Mouse (Mus musculus): ENCODE results near the gene Gm4763. TPM values are rescaled to one million over a fixed set of nuclear protein-coding genes. Genes with fewer than 3 reads are reported as not detected.

Gene Gm4763
- polyA plus RNA-seq (2014; fragmentation: Illumina TruSeq; extraction: RNeasy Lipid Tissue Mini Kit (QIAGEN cat#74804); ENCODE audit: low read depth, low replicate concordance), result not detected

DNA sequence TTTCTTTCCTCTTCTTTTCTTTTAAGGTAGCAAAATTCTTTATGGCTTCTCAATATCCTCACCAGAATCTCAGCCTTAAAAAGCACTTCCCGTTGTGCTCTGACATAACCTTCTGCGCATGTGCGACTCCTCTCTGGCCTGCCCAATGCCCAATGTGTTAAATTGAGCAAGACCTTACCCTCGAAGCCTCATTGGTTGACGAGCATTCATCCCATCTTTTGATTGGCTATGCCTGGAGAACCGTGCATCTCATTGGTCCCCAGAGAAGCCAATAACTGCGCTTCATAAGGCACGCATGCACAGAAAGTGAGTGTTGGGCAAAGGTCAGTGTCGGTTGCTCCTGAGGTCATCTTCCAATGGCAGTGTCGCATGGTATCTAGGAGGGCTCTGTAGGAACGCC, at the start of gene Gm4763:
Gene Gm4763, minus strand, starts transcription at position 101 of the 400 bp plus-strand sequence.

DNA sequence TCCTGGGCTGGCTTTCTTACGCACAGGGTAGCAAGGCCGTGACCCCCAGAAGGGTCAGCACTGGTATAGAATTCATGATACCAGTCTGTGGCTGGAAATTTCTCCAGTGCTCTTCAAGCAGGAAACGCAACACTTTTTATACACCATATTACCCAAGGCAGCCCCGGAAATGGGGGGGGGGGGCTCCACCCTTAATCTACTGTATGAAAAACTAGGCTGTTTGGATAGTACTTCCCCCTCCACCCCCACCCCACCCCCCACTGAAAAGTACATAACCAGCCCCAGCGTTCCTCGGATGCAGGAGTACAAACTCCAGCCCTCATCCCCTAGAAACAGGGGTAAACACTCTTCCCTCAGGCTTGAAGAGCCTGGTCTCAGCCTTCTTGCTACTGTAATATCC, 33.5 kb upstream of the Gm4763 start, which contains the start of gene Cd177:
Gene Cd177, minus strand, starts transcription at position 101 of the 400 bp plus-strand sequence.

DNA sequence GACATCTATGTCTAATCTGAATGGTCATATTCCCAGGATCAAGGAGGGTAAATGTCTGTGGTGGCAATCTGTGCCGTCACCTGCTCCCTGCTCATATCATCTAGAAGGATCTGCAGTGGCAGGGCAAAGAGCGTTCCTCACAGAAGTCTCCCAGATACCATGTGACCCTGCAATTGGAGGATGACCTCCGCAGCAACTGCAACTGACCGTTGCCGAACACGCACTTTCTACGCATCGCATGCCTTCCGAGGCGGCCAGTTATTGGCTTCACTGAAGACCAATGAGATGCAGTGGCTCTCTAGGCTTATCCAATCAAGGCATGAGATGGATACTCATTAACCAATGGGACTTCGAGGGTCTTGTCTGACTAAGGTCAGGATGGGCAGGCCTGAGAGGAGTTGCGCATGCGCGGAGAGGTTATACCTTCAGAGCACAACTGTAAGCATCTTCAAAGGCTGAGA, 17.8 kb downstream of the Gm4763 start, which contains the start of gene BC049730:
Gene BC049730, plus strand, starts transcription at position 411 of the 461 bp plus-strand sequence.

DNA sequence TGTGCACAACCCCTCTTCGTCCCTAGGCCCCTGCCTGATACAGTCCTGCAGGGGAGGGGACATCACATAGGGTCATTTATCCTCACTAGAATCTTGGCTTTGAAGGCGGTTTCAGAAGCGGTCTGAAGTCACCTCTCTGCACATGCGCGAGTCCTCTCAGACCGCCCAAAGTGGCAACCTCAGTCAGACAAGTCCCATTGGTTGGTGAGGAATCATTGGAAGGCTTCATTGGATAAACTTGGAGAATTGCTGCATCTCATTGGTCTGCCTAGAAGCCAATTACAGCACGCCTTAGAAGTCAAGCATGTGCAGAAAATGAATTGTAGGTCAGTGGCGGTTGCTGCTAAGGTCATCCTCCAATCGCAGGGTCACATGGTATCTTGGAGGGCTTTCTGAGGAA, 50.1 kb downstream of the Gm4763 start, which contains the start of gene Tex101:
Gene Tex101, minus strand, starts transcription at position 101 of the 400 bp plus-strand sequence.

Other genes starting within 250 kb of the Gm4763 start
- gene Cadm4, start 244.9 kb downstream of the Gm4763 start, polyA plus RNA-seq (2014; fragmentation: Illumina TruSeq; extraction: RNeasy Lipid Tissue Mini Kit (QIAGEN cat#74804); ENCODE audit: low read depth, low replicate concordance), result 0.97 TPM
- gene Zfp428, start 219.9 kb downstream of the Gm4763 start, polyA plus RNA-seq (2014; fragmentation: Illumina TruSeq; extraction: RNeasy Lipid Tissue Mini Kit (QIAGEN cat#74804); ENCODE audit: low read depth, low replicate concordance), result not detected
- not detected for gene AC161166.1, start 214.5 kb downstream of the Gm4763 start, polyA plus RNA-seq (2014; fragmentation: Illumina TruSeq; extraction: RNeasy Lipid Tissue Mini Kit (QIAGEN cat#74804); ENCODE audit: low read depth, low replicate concordance)
- gene Irgq, start 196.2 kb downstream of the Gm4763 start, polyA plus RNA-seq (2014; fragmentation: Illumina TruSeq; extraction: RNeasy Lipid Tissue Mini Kit (QIAGEN cat#74804); ENCODE audit: low read depth, low replicate concordance), result 6.2 TPM
- gene Pinlyp, start 180.8 kb downstream of the Gm4763 start, polyA plus RNA-seq (2014; fragmentation: Illumina TruSeq; extraction: RNeasy Lipid Tissue Mini Kit (QIAGEN cat#74804); ENCODE audit: low read depth, low replicate concordance), result not detected
- gene Xrcc1, start 180.6 kb downstream of the Gm4763 start, polyA plus RNA-seq (2014; fragmentation: Illumina TruSeq; extraction: RNeasy Lipid Tissue Mini Kit (QIAGEN cat#74804); ENCODE audit: low read depth, low replicate concordance), result 0.57 TPM
- gene Ethe1, start 139.4 kb downstream of the Gm4763 start, polyA plus RNA-seq (2014; fragmentation: Illumina TruSeq; extraction: RNeasy Lipid Tissue Mini Kit (QIAGEN cat#74804); ENCODE audit: low read depth, low replicate concordance), result 4.1 TPM
- gene Zfp575, start 139.3 kb downstream of the Gm4763 start, polyA plus RNA-seq (2014; fragmentation: Illumina TruSeq; extraction: RNeasy Lipid Tissue Mini Kit (QIAGEN cat#74804); ENCODE audit: low read depth, low replicate concordance), result not detected
- gene Phldb3, start 116.1 kb downstream of the Gm4763 start, polyA plus RNA-seq (2014; fragmentation: Illumina TruSeq; extraction: RNeasy Lipid Tissue Mini Kit (QIAGEN cat#74804); ENCODE audit: low read depth, low replicate concordance), result not detected
- gene Lypd3, start 90.4 kb downstream of the Gm4763 start, polyA plus RNA-seq (2014; fragmentation: Illumina TruSeq; extraction: RNeasy Lipid Tissue Mini Kit (QIAGEN cat#74804); ENCODE audit: low read depth, low replicate concordance), result not detected
- not detected for gene Tex101, start 50.2 kb downstream of the Gm4763 start, polyA plus RNA-seq (2014; fragmentation: Illumina TruSeq; extraction: RNeasy Lipid Tissue Mini Kit (QIAGEN cat#74804); ENCODE audit: low read depth, low replicate concordance)
- not detected for gene BC049730, start 17.7 kb downstream of the Gm4763 start, polyA plus RNA-seq (2014; fragmentation: Illumina TruSeq; extraction: RNeasy Lipid Tissue Mini Kit (QIAGEN cat#74804); ENCODE audit: low read depth, low replicate concordance)
- not detected for gene Cd177, start 33.4 kb upstream of the Gm4763 start, polyA plus RNA-seq (2014; fragmentation: Illumina TruSeq; extraction: RNeasy Lipid Tissue Mini Kit (QIAGEN cat#74804); ENCODE audit: low read depth, low replicate concordance)
- gene Ceacam10, start 50.3 kb upstream of the Gm4763 start, polyA plus RNA-seq (2014; fragmentation: Illumina TruSeq; extraction: RNeasy Lipid Tissue Mini Kit (QIAGEN cat#74804); ENCODE audit: low read depth, low replicate concordance), result not detected
- gene Gm9844, start 135.3 kb upstream of the Gm4763 start, polyA plus RNA-seq (2014; fragmentation: Illumina TruSeq; extraction: RNeasy Lipid Tissue Mini Kit (QIAGEN cat#74804); ENCODE audit: low read depth, low replicate concordance), result not detected
- gene Lypd4, start 143.0 kb upstream of the Gm4763 start, polyA plus RNA-seq (2014; fragmentation: Illumina TruSeq; extraction: RNeasy Lipid Tissue Mini Kit (QIAGEN cat#74804); ENCODE audit: low read depth, low replicate concordance), result not detected
- gene Dmrtc2, start 143.1 kb upstream of the Gm4763 start, polyA plus RNA-seq (2014; fragmentation: Illumina TruSeq; extraction: RNeasy Lipid Tissue Mini Kit (QIAGEN cat#74804); ENCODE audit: low read depth, low replicate concordance), result not detected
- gene Rps19, start 157.5 kb upstream of the Gm4763 start, polyA plus RNA-seq (2014; fragmentation: Illumina TruSeq; extraction: RNeasy Lipid Tissue Mini Kit (QIAGEN cat#74804); ENCODE audit: low read depth, low replicate concordance), result 7.1 TPM
- not detected for gene Cd79a, start 170.5 kb upstream of the Gm4763 start, polyA plus RNA-seq (2014; fragmentation: Illumina TruSeq; extraction: RNeasy Lipid Tissue Mini Kit (QIAGEN cat#74804); ENCODE audit: low read depth, low replicate concordance)
- gene Arhgef1, start 176.0 kb upstream of the Gm4763 start, polyA plus RNA-seq (2014; fragmentation: Illumina TruSeq; extraction: RNeasy Lipid Tissue Mini Kit (QIAGEN cat#74804); ENCODE audit: low read depth, low replicate concordance), result 0.53 TPM
- gene Gm4881, start 217.6 kb upstream of the Gm4763 start, polyA plus RNA-seq (2014; fragmentation: Illumina TruSeq; extraction: RNeasy Lipid Tissue Mini Kit (QIAGEN cat#74804); ENCODE audit: low read depth, low replicate concordance), result not detected
- not detected for gene Rabac1, start 245.8 kb upstream of the Gm4763 start, polyA plus RNA-seq (2014; fragmentation: Illumina TruSeq; extraction: RNeasy Lipid Tissue Mini Kit (QIAGEN cat#74804); ENCODE audit: low read depth, low replicate concordance)